Mouse (Mus musculus): ENCODE data around the gene Rps2. TPM values are rescaled to one million over a fixed set of nuclear protein-coding genes. Genes with fewer than 3 reads are reported as not detected.
"Not testable (repeated sequence)": the region's sequence is repeated elsewhere in the genome, so short reads cannot be mapped to it uniquely, and the experiment has no call there.

Gene Rps2
- polyA plus RNA-seq, 1 experiment from 2014 or later, result 1,342 TPM

DNA sequence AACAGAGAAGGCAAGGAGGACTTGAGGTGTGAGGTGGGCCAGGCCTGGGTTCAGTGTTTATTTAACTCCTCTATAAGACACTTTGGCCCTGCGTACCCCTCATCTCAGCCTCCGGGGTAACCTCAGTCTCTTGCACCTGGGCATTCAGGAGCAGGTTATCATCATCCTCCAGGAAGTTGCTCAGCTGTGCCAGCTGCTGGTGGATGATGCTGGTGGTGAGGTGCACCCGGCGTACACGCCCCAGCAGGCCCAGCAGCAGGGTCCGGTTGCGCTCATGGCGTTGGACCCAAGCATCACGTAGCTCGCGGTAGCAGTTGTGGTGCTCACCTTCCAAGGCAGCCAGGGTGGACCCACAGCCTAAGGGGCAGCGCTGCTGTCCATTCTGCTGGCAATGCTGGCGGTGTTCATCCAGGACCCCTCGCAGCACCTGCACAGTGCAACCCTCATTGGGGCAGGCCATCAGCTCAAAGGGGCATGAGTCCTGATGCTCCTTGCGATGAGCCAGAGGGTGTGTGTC lies 1.7 kb upstream of the Rps2 start:
- WGBS, result 94% methylated on average over 15 of the region's 15 CpGs
- Histone ChIP-seq H3K4me2 (ENCODE audit: low read depth, low read length) (no peak overlapping the region), H3K9me3 (ENCODE audit: control insufficient read depth, low read length) (no peaks in the 10 kb centered on the region), H3K4me3 (ENCODE audit: low read length) (no peak overlapping the region), H3K36me3 (ENCODE audit: control insufficient read depth, insufficient read depth, low read length) (peaks cover 6% of the 10 kb centered on the region; the same call in 1 of the 2 replicates), H3K4me1 (replicated peaks; ENCODE audit: control insufficient read depth, insufficient read depth, low read length) (peaks cover 7% of the 10 kb centered on the region), H3K27me3 (ENCODE audit: control insufficient read depth, insufficient read depth, low read depth, low read length) (no peaks in the 10 kb centered on the region), H3K27ac (ENCODE audit: low read length) (no peak overlapping the region), H3K9ac (ENCODE audit: low read length) (no peak overlapping the region)
- ATAC-seq (ENCODE audit: low read depth), result no peak

DNA sequence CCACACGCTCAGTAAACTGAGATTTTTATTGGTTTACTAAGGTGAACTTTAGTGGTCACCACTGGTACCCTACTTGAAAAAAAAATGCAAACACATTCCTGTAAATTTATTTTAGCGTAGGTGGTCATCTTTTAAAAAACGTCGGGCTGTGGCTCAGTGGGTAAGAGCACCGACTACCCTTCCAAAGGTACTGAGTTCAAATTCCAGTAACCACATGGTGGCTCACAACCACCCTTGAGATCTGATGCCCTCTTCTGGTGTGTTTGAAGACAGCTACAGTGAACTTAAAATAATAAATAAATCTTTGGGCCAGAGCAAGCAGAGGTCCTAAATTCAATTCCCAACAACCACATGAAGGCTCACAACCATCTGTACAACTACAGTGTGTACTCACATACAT lies 1.0 kb downstream of the Rps2 start:
- H3K9me3 ChIP-seq (ENCODE audit: control insufficient read depth, low read length); H3K27me3 ChIP-seq (ENCODE audit: control insufficient read depth, insufficient read depth, low read depth, low read length); H3K27ac ChIP-seq (ENCODE audit: low read length); ATAC-seq (ENCODE audit: low read depth): not testable (repeated sequence)
- WGBS, result 54% methylated on average over 5 of the region's 5 CpGs
- Histone ChIP-seq H3K4me2 (ENCODE audit: low read depth, low read length) (peak overlapping the region; percentile 65), H3K4me3 (ENCODE audit: low read length) (peak overlapping the region; percentile 92), H3K4me1 (replicated peaks; ENCODE audit: control insufficient read depth, insufficient read depth, low read length) (peaks cover 29% of the 10 kb centered on the region), H3K9ac (ENCODE audit: low read length) (peak overlapping the region; percentile 97), H3K36me3 (ENCODE audit: control insufficient read depth, insufficient read depth, low read length) (peaks cover 18% of the 10 kb centered on the region)

GRCm38 (mm10) chr17:24719494-24720222 lies 1.7 kb downstream of the Rps2 start:
- WGBS, result 0% methylated on average over 61 of the region's 61 CpGs

DNA sequence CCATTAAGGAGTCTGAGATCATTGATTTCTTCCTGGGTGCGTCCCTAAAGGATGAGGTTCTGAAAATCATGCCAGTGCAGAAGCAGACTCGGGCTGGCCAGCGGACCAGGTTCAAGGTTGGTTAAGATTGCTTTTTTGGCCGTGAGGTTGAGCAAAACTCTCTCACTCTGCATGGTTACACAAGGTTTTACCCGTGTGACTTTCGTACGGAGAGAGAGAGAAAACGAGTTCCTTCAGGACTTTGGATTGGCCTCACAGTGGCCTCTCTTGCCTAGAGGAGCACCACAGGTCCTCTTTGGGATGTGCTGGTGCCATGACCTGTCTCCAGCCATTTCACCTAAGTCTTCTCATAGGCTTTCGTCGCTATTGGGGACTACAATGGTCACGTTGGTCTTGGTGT lies 2.7 kb downstream of the Rps2 start:
- H3K4me1 ChIP-seq (replicated peaks; ENCODE audit: control insufficient read depth, insufficient read depth, low read length), result peaks cover 31% of the 10 kb centered on the region
- H3K36me3 ChIP-seq (ENCODE audit: control insufficient read depth, insufficient read depth, low read length), result peaks cover 18% of the 10 kb centered on the region
- not testable (repeated sequence) for ATAC-seq (ENCODE audit: low read depth); H3K27me3 ChIP-seq (ENCODE audit: control insufficient read depth, insufficient read depth, low read depth, low read length); H3K9me3 ChIP-seq (ENCODE audit: control insufficient read depth, low read length)
- WGBS, result under 1% methylated on average over 10 of the region's 11 CpGs
- H3K27ac ChIP-seq (ENCODE audit: low read length), result peak overlapping the region; percentile 80; the same call in 1 of the 2 replicates
- H3K9ac ChIP-seq (ENCODE audit: low read length), result peak overlapping the region; percentile 85
- peak overlapping the region; percentile 88 for H3K4me2 ChIP-seq (ENCODE audit: low read depth, low read length)
- peak overlapping the region; percentile 92 for H3K4me3 ChIP-seq (ENCODE audit: low read length)

More at GRCm38 (mm10) chr17:24719494-24720222, 1.7 kb downstream of the Rps2 start:
- ATAC-seq (ENCODE audit: low read depth), result peak; percentile 98
- Histone ChIP-seq H3K27ac (ENCODE audit: low read length) (peak overlapping the region; percentile 87), H3K27me3 (ENCODE audit: control insufficient read depth, insufficient read depth, low read depth, low read length) (no peaks in the 10 kb centered on the region), H3K4me2 (ENCODE audit: low read depth, low read length) (peak overlapping the region; percentile 88), H3K9me3 (ENCODE audit: control insufficient read depth, low read length) (no peaks in the 10 kb centered on the region), H3K4me3 (ENCODE audit: low read length) (peak overlapping the region; percentile 92), H3K36me3 (ENCODE audit: control insufficient read depth, insufficient read depth, low read length) (peaks cover 18% of the 10 kb centered on the region), H3K4me1 (replicated peaks; ENCODE audit: control insufficient read depth, insufficient read depth, low read length) (peaks cover 31% of the 10 kb centered on the region), H3K9ac (ENCODE audit: low read length) (peak overlapping the region; percentile 97)

GRCm38 (mm10) chr17:24721383-24721955 lies 3.6 kb downstream of the Rps2 start:
- WGBS, result 34% methylated on average over 7 of the region's 7 CpGs
- not testable (repeated sequence) for H3K27ac ChIP-seq (ENCODE audit: low read length)

GRCm38 (mm10) chr17:24722220-24722924 lies 4.5 kb downstream of the Rps2 start:
- ATAC-seq (ENCODE audit: low read depth), result no peak
- WGBS, result 29% methylated on average over 13 of the region's 13 CpGs
- H3K36me3 ChIP-seq (ENCODE audit: control insufficient read depth, insufficient read depth, low read length), result peaks cover 12% of the 10 kb centered on the region
- no peak overlapping the region for H3K27ac ChIP-seq (ENCODE audit: low read length)
- H3K4me2 ChIP-seq (ENCODE audit: low read depth, low read length), result peak overlapping the region; percentile 89
- no peaks in the 10 kb centered on the region for H3K27me3 ChIP-seq (ENCODE audit: control insufficient read depth, insufficient read depth, low read depth, low read length)
- H3K9me3 ChIP-seq (ENCODE audit: control insufficient read depth, low read length), result no peaks in the 10 kb centered on the region
- 0 out of 2 replicates have a peak overlapping the region, but pooled peaks have one; percentile 37 for H3K9ac ChIP-seq (ENCODE audit: low read length)
- no peak overlapping the region for H3K4me3 ChIP-seq (ENCODE audit: low read length)
- peaks cover 31% of the 10 kb centered on the region for H3K4me1 ChIP-seq (replicated peaks; ENCODE audit: control insufficient read depth, insufficient read depth, low read length)

More at GRCm38 (mm10) chr17:24721383-24721955, 3.6 kb downstream of the Rps2 start:
- H3K4me2 ChIP-seq (ENCODE audit: low read depth, low read length), result peak overlapping the region; percentile 88
- peak overlapping the region; percentile 92 for H3K4me3 ChIP-seq (ENCODE audit: low read length)
- ATAC-seq (ENCODE audit: low read depth); H3K9me3 ChIP-seq (ENCODE audit: control insufficient read depth, low read length); H3K27me3 ChIP-seq (ENCODE audit: control insufficient read depth, insufficient read depth, low read depth, low read length): not testable (repeated sequence)
- H3K36me3 ChIP-seq (ENCODE audit: control insufficient read depth, insufficient read depth, low read length), result peaks cover 14% of the 10 kb centered on the region
- peak overlapping the region; percentile 65 for H3K9ac ChIP-seq (ENCODE audit: low read length)
- peaks cover 31% of the 10 kb centered on the region for H3K4me1 ChIP-seq (replicated peaks; ENCODE audit: control insufficient read depth, insufficient read depth, low read length)

GRCm38 (mm10) chr17:24723122-24723880 lies 5.4 kb downstream of the Rps2 start:
- Histone ChIP-seq H3K36me3 (ENCODE audit: control insufficient read depth, insufficient read depth, low read length) (peaks cover 12% of the 10 kb centered on the region), H3K4me2 (ENCODE audit: low read depth, low read length) (peak overlapping the region; percentile 89), H3K9me3 (ENCODE audit: control insufficient read depth, low read length) (no peaks in the 10 kb centered on the region), H3K27ac (ENCODE audit: low read length) (peak overlapping the region; percentile 84), H3K4me3 (ENCODE audit: low read length) (peak overlapping the region; percentile 93), H3K4me1 (replicated peaks; ENCODE audit: control insufficient read depth, insufficient read depth, low read length) (peaks cover 31% of the 10 kb centered on the region), H3K9ac (ENCODE audit: low read length) (peak overlapping the region; percentile 94), H3K27me3 (ENCODE audit: control insufficient read depth, insufficient read depth, low read depth, low read length) (no peaks in the 10 kb centered on the region)
- no peak for ATAC-seq (ENCODE audit: low read depth)
- under 1% methylated on average over 12 of the region's 12 CpGs for WGBS

- Histone ChIP-seq H3K9ac (ENCODE audit: low read length) (peak overlapping the region; percentile 94), H3K27ac (ENCODE audit: low read length) (peak overlapping the region; percentile 84), H3K36me3 (ENCODE audit: control insufficient read depth, insufficient read depth, low read length) (peaks cover 12% of the 10 kb centered on the region), H3K4me2 (ENCODE audit: low read depth, low read length) (peak overlapping the region; percentile 89), H3K4me1 (replicated peaks; ENCODE audit: control insufficient read depth, insufficient read depth, low read length) (peaks cover 26% of the 10 kb centered on the region), H3K4me3 (ENCODE audit: low read length) (peak overlapping the region; percentile 93), H3K9me3 (ENCODE audit: control insufficient read depth, low read length) (no peaks in the 10 kb centered on the region), H3K27me3 (ENCODE audit: control insufficient read depth, insufficient read depth, low read depth, low read length) (no peaks in the 10 kb centered on the region)
- under 1% methylated on average over 15 of the region's 15 CpGs for WGBS
- ATAC-seq (ENCODE audit: low read depth), result no peak
These were observed 5.9 kb downstream of the Rps2 start for GRCm38 (mm10) chr17:24723881-24724180.
